Comparison of ENCODE assay signal across 11 mouse cellular contexts in the genomic region with DNA sequence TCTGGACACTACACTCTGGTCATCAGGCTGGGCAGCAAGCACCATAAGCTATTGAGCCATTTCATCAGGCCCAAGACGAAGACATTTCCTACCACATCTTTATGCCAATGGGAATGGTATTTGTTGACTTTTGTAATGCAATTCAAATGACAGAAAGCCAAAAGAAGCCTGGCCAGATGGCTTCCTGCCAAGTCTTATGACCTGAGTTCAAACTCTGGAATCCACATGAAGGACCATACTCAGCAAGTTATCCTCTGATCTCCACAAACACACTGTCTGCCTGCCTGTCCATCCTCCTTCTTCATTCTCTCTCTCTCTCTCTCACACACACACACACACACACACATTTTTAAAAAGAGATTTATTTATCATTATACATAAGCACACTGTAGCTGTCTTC. TPM values are rescaled to one million over a fixed set of nuclear protein-coding genes. Genes with fewer than 3 reads are reported as not detected.
DNase-seq lines count a peak whose midpoint lies in the region; ATAC-seq and TF ChIP-seq lines count a peak whose summit lies in the region.
"Had no signal": no experiment of that assay in that cellular context is flagged by ENCODE, and none has a peak within 500 bp of the region (broad histone marks: within the 10 kb centered on the region; RNA-seq: fewer than 3 reads in every experiment).

No protein-coding gene starts in this region.

- H3K9me3 ChIP-seq in kidney, embryonic 14.5 days (ENCODE audit: control insufficient read depth, low read length) = no peaks in the 10 kb centered on the region
- H3K9me3 ChIP-seq in intestine, postnatal 0 days (ENCODE audit: control insufficient read depth) = no peaks in the 10 kb centered on the region
- H3K9me3 ChIP-seq: forebrain, embryonic 12.5 days; hindbrain, embryonic 13.5 days had no signal

- H3K36me3 ChIP-seq in kidney, embryonic 14.5 days (ENCODE audit: control insufficient read depth, insufficient read depth, low read length) = no peaks in the 10 kb centered on the region
- 0 out of 2 replicates have a peak, but pooled peaks cover 5% of the 10 kb centered on the region for H3K36me3 ChIP-seq in intestine, postnatal 0 days (ENCODE audit: control insufficient read depth, insufficient read depth)
- H3K36me3 ChIP-seq: forebrain, embryonic 12.5 days; hindbrain, embryonic 13.5 days had no signal

- H3K4me3 ChIP-seq in kidney, embryonic 14.5 days (ENCODE audit: low read length) = no peak overlapping the region
- no peak overlapping the region for H3K4me3 ChIP-seq in intestine, postnatal 0 days (ENCODE audit: low read depth, low read length)
- H3K4me3 ChIP-seq: forebrain, embryonic 12.5 days; hindbrain, embryonic 13.5 days had no signal

- no peak overlapping the region for H3K4me2 ChIP-seq in kidney, embryonic 14.5 days (replicated peaks; ENCODE audit: low read depth, low read length)
- no peak overlapping the region for H3K4me2 ChIP-seq in intestine, postnatal 0 days (replicated peaks; ENCODE audit: low read depth)
- H3K4me2 ChIP-seq: forebrain, embryonic 12.5 days; hindbrain, embryonic 13.5 days had no signal

- no peak for TF ChIP-seq CTCF in intestine, postnatal 0 days (IDR thresholded peaks at IDR 0.05; ENCODE audit: low read depth)

- peak; percentile 92 for DNase-seq in kidney, adult 18-20 months
- peak; percentile 44 for DNase-seq in adrenal gland, adult 8-10 months
- DNase-seq in kidney, adult 9 months = peak; percentile 97
- DNase-seq in lung, postnatal 14 days = peak; percentile 79
- DNase-seq in layer of hippocampus, postnatal 25 days (ENCODE audit: extremely low spot score in 1 of 2, low spot score in 1 of 2) = no peak
- DNase-seq in gastrocnemius, postnatal 25 days = no peak
- DNase-seq: thymus, postnatal 4 days had no signal

- WGBS in kidney, embryonic 14.5 days = 70% methylated on average over 1 of the region's 1 CpGs
- WGBS in intestine, postnatal 0 days = 13% methylated on average over 1 of the region's 1 CpGs

- no peaks in the 10 kb centered on the region for H3K27me3 ChIP-seq in kidney, embryonic 14.5 days (ENCODE audit: control insufficient read depth, insufficient read depth, low read length)
- H3K27me3 ChIP-seq in intestine, postnatal 0 days (replicated peaks; ENCODE audit: control insufficient read depth, insufficient read depth, low read length) = no peaks in the 10 kb centered on the region
- H3K27me3 ChIP-seq: forebrain, embryonic 12.5 days; hindbrain, embryonic 13.5 days had no signal

- H3K27ac ChIP-seq in kidney, embryonic 14.5 days (ENCODE audit: low read depth, low read length) = no peak overlapping the region
- no peak overlapping the region for H3K27ac ChIP-seq in intestine, postnatal 0 days (ENCODE audit: low read depth, low read length)
- H3K27ac ChIP-seq: forebrain, embryonic 12.5 days; hindbrain, embryonic 13.5 days had no signal

- ATAC-seq in kidney, embryonic 14.5 days (ENCODE audit: low FRiP score, low TSS enrichment) = no peak
- no peak for ATAC-seq in intestine, postnatal 0 days

- peaks cover 17% of the 10 kb centered on the region for H3K4me1 ChIP-seq in kidney, embryonic 14.5 days (ENCODE audit: control insufficient read depth, insufficient read depth, low read length)
- H3K4me1 ChIP-seq in intestine, postnatal 0 days (replicated peaks; ENCODE audit: control insufficient read depth, insufficient read depth, low read length) = peaks cover 21% of the 10 kb centered on the region

- no peak overlapping the region for H3K9ac ChIP-seq in kidney, embryonic 14.5 days (ENCODE audit: low read depth, low read length)
- H3K9ac ChIP-seq in intestine, postnatal 0 days (ENCODE audit: low read depth, low read length) = no peak overlapping the region
- H3K9ac ChIP-seq: forebrain, embryonic 12.5 days; hindbrain, embryonic 13.5 days had no signal

RNA-seq across cellular contexts. Expression of a gene that starts 19.0 kb away (rescaled TPM):
- polyA plus RNA-seq in kidney, embryonic 14.5 days (2014; fragmentation: Nextera tagmentation; extraction: Ambion mirVana) = 37.8 and 49.3 TPM in 2 replicates
- total RNA-seq in adrenal gland, adult 8-10 months (2022) = 10 to 100 TPM; 26.2 to 32.3 (median 29.8) TPM
- 10 to 100 TPM; 58.4 to 59.9 TPM for total RNA-seq in layer of hippocampus, postnatal 25 days (2021)
- total RNA-seq in gastrocnemius, postnatal 25 days (2021) = 1 to 10 TPM; 5.2 to 5.6 TPM
- polyA plus RNA-seq in intestine, postnatal 0 days (2015; fragmentation: Nextera tagmentation; extraction: Ambion mirVana) = 203 and 216 TPM in 2 replicates

RNA-seq across cellular contexts. Expression of a gene that starts 46.4 kb away (rescaled TPM):
- 0.16 and 0.36 TPM in 2 replicates for polyA plus RNA-seq in kidney, embryonic 14.5 days (2014; fragmentation: Nextera tagmentation; extraction: Ambion mirVana)
- 1 to 10 TPM in 2 of 4 experiments, under 1 TPM in 2; 0.77 to 1.4 (median 1.0) TPM for total RNA-seq in adrenal gland, adult 8-10 months (2022)
- 10 to 100 TPM; 21.6 to 25.9 TPM for total RNA-seq in layer of hippocampus, postnatal 25 days (2021)
- total RNA-seq in gastrocnemius, postnatal 25 days (2021) = not detected
- 0.48 and 0.53 TPM in 2 replicates for polyA plus RNA-seq in intestine, postnatal 0 days (2015; fragmentation: Nextera tagmentation; extraction: Ambion mirVana)

Comparison
In these comparisons a context has a peak if more than half of its experiments do, and no peak if none do; other contexts are left out.
1. DNase-seq: peak in kidney, adult 18-20 months (single experiment), adrenal gland, adult 8-10 months (single experiment), kidney, adult 9 months (single experiment) and lung, postnatal 14 days (single experiment); none in layer of hippocampus, postnatal 25 days (0 of 2) and gastrocnemius, postnatal 25 days (single experiment).
2. RNA of a gene that starts 19.0 kb away (total RNA-seq): 58.4 to 59.9 TPM in layer of hippocampus, postnatal 25 days and 26.2 to 32.3 TPM in adrenal gland, adult 8-10 months; 5.2 to 5.6 TPM in gastrocnemius, postnatal 25 days; every median in the first group is over 4 times any median in the second.
3. RNA of a gene that starts 46.4 kb away (total RNA-seq): 21.6 to 25.9 TPM in layer of hippocampus, postnatal 25 days; 0.77 to 1.4 TPM in adrenal gland, adult 8-10 months and not detected in gastrocnemius, postnatal 25 days; every median in the first group is over 4 times any median in the second.